Mouse (Mus musculus) limb, embryonic 11.5 days (tissue): Measurements from ENCODE around the gene Dlgap1. TPM values are rescaled to one million over a fixed set of nuclear protein-coding genes. Genes with fewer than 3 reads are reported as not detected.

Experiments
- ATAC-seq: fragments of 200-750 bp; cut with Nextera tagmentation; 2 replicates; pipeline ENCODE4 v1.8.0; 2017; ENCODE audit warnings: low read depth; ENCODE audit not compliant: insufficient number of reproducible peaks, low FRiP score, low TSS enrichment
- DNase-seq: peaks from one replicate; pipeline ENCODE4 v3.0.0-alpha.2; 2015; ENCODE audit warnings: low spot score
- H3K27ac ChIP-seq: fragments of 300-500 bp; sonication (generic); replicated peaks from 2 replicates; pipeline ENCODE4 v1.5.1; 2014; ENCODE audit warnings: low read depth, mild to moderate bottlenecking, low read length
- H3K27me3 ChIP-seq: fragments of 300-500 bp; sonication (generic); 2 replicates; pipeline ENCODE4 v1.6.1; 2014; ENCODE audit warnings: mild to moderate bottlenecking, low read length, mixed read lengths; ENCODE audit not compliant: control insufficient read depth, insufficient read depth
- H3K36me3 ChIP-seq: fragments of 300-500 bp; sonication (generic); 2 replicates; pipeline ENCODE4 v1.6.1; 2014; ENCODE audit warnings: mild to moderate bottlenecking, low read length, moderate library complexity, mixed read lengths; ENCODE audit not compliant: control insufficient read depth, insufficient read depth
- H3K4me1 ChIP-seq: fragments of 300-500 bp; sonication (generic); 2 replicates; pipeline ENCODE4 v1.6.1; 2014; ENCODE audit warnings: low read length, mixed read lengths; ENCODE audit not compliant: control insufficient read depth, insufficient read depth
- H3K4me2 ChIP-seq: fragments of 300-500 bp; sonication (generic); 2 replicates; pipeline ENCODE4 v1.6.1; 2014; ENCODE audit warnings: low read depth, mild to moderate bottlenecking, moderate library complexity; ENCODE audit not compliant: severe bottlenecking
- H3K4me3 ChIP-seq: fragments of 300-500 bp; sonication (generic); 2 replicates; pipeline ENCODE4 v1.5.1; 2014; ENCODE audit warnings: low read depth, low read length
- H3K9ac ChIP-seq: fragments of 300-500 bp; sonication (generic); 2 replicates; pipeline ENCODE4 v1.6.1; 2014; ENCODE audit warnings: mild to moderate bottlenecking, low read length
- H3K9me3 ChIP-seq: fragments of 300-500 bp; sonication (generic); 2 replicates; pipeline ENCODE4 v1.6.1; 2016; ENCODE audit warnings: low read length; ENCODE audit not compliant: control insufficient read depth
- WGBS: fragments of 180-500 bp; shearing (Covaris S2); extraction: QIAGEN DNeasy Blood & Tissue Kit; methylation state at CpG from one replicate; pipeline ENCODE4 v1.1.7; 2014; 5-methylcytosine and 5-hydroxymethylcytosine counted together
- polyA plus RNA-seq: library from polyadenylated mRNA; unstranded; fragments of >200 nt; fragmentation: Nextera tagmentation; extraction: Ambion mirVana; gene quantifications from 2 replicates; pipeline ENCODE4 v1.2.1, GENCODE M21; 2014

Dlgap1 gene
- polyA plus RNA-seq, 1 experiment from 2014 or later: 0.65 TPM

GRCm38 (mm10) chr17:70864117-70864516 is 895.2 kb downstream of the Dlgap1 start:
- no peak for ATAC-seq

GRCm38 (mm10) chr17:70864645-70865044 is 895.8 kb downstream of the Dlgap1 start:
- Histone ChIP-seq H3K36me3 (no peaks in the 10 kb centered on the region), H3K4me3 (no peak overlapping the region), H3K9ac (no peak overlapping the region), H3K4me2 (no peak overlapping the region), H3K27ac (no peak overlapping the region), H3K27me3 (no peaks in the 10 kb centered on the region), H3K9me3 (no peaks in the 10 kb centered on the region), H3K4me1 (no peaks in the 10 kb centered on the region)
- no peak for DNase-seq
- 82% methylated on average over 3 of the region's 3 CpGs for WGBS
- ATAC-seq: no peak

More at GRCm38 (mm10) chr17:70864117-70864516, 895.2 kb downstream of the Dlgap1 start:
- Histone ChIP-seq H3K4me3 (no peak overlapping the region), H3K4me2 (no peak overlapping the region), H3K9me3 (no peaks in the 10 kb centered on the region), H3K4me1 (no peaks in the 10 kb centered on the region), H3K27me3 (no peaks in the 10 kb centered on the region), H3K9ac (no peak overlapping the region), H3K36me3 (no peaks in the 10 kb centered on the region), H3K27ac (no peak overlapping the region)
- 95% methylated on average over 8 of the region's 8 CpGs for WGBS
- DNase-seq: no peak

GRCm38 (mm10) chr17:70865060-70865604 is 896.3 kb downstream of the Dlgap1 start:
- no peak overlapping the region for H3K4me3 ChIP-seq
- DNase-seq (no peak), ATAC-seq (no peak)
- H3K9me3 ChIP-seq: no peaks in the 10 kb centered on the region
- H3K9ac ChIP-seq: no peak overlapping the region
- H3K27me3 ChIP-seq: no peaks in the 10 kb centered on the region
- no peak overlapping the region for H3K4me2 ChIP-seq
- H3K36me3 ChIP-seq: no peaks in the 10 kb centered on the region
- H3K27ac ChIP-seq: no peak overlapping the region
- 76% methylated on average over 10 of the region's 10 CpGs for WGBS
- no peaks in the 10 kb centered on the region for H3K4me1 ChIP-seq

- Histone ChIP-seq H3K27ac (no peak overlapping the region), H3K4me2 (no peak overlapping the region), H3K9ac (no peak overlapping the region), H3K4me3 (no peak overlapping the region), H3K36me3 (no peaks in the 10 kb centered on the region), H3K4me1 (no peaks in the 10 kb centered on the region), H3K27me3 (no peaks in the 10 kb centered on the region), H3K9me3 (no peaks in the 10 kb centered on the region)
- DNase-seq (no peak), ATAC-seq (no peak)
- WGBS: 87% methylated on average over 5 of the region's 5 CpGs
These were observed 897.2 kb downstream of the Dlgap1 start for GRCm38 (mm10) chr17:70866029-70866428.

GRCm38 (mm10) chr17:70866538-70867114 is 897.8 kb downstream of the Dlgap1 start:
- Histone ChIP-seq H3K27ac (no peak overlapping the region), H3K4me3 (no peak overlapping the region), H3K9ac (no peak overlapping the region), H3K4me1 (no peaks in the 10 kb centered on the region), H3K27me3 (no peaks in the 10 kb centered on the region), H3K36me3 (no peaks in the 10 kb centered on the region), H3K9me3 (no peaks in the 10 kb centered on the region), H3K4me2 (no peak overlapping the region)
- no peak for DNase-seq
- no peak for ATAC-seq
- 85% methylated on average over 6 of the region's 6 CpGs for WGBS

GRCm38 (mm10) chr17:70868577-70869229 is 899.8 kb downstream of the Dlgap1 start:
- ATAC-seq (no peak), DNase-seq (no peak)
- WGBS: 78% methylated on average over 5 of the region's 5 CpGs
- Histone ChIP-seq H3K27ac (no peak overlapping the region), H3K4me3 (no peak overlapping the region), H3K36me3 (no peaks in the 10 kb centered on the region), H3K9me3 (no peaks in the 10 kb centered on the region), H3K27me3 (no peaks in the 10 kb centered on the region), H3K4me2 (no peak overlapping the region), H3K9ac (no peak overlapping the region), H3K4me1 (peaks cover 8% of the 10 kb centered on the region)

GRCm38 (mm10) chr17:70870581-70870980 is 901.7 kb downstream of the Dlgap1 start:
- ATAC-seq (no peak), DNase-seq (no peak)
- Histone ChIP-seq H3K27ac (no peak overlapping the region), H3K9ac (no peak overlapping the region), H3K4me2 (no peak overlapping the region), H3K27me3 (no peaks in the 10 kb centered on the region), H3K36me3 (no peaks in the 10 kb centered on the region), H3K4me1 (peaks cover 8% of the 10 kb centered on the region), H3K4me3 (no peak overlapping the region), H3K9me3 (no peaks in the 10 kb centered on the region)
- WGBS: 88% methylated on average over 4 of the region's 4 CpGs
